Mouse (Mus musculus): ENCODE measurements around the gene Pkd1l2. TPM values are rescaled to one million over a fixed set of nuclear protein-coding genes. Genes with fewer than 3 reads are reported as not detected.
A peak's percentile ranks its signal among the peaks of the same experiment; 100 is the strongest.

Pkd1l2 gene
- polyA plus RNA-seq, 1 experiment from 2014 or later: 0.04 TPM

DNA sequence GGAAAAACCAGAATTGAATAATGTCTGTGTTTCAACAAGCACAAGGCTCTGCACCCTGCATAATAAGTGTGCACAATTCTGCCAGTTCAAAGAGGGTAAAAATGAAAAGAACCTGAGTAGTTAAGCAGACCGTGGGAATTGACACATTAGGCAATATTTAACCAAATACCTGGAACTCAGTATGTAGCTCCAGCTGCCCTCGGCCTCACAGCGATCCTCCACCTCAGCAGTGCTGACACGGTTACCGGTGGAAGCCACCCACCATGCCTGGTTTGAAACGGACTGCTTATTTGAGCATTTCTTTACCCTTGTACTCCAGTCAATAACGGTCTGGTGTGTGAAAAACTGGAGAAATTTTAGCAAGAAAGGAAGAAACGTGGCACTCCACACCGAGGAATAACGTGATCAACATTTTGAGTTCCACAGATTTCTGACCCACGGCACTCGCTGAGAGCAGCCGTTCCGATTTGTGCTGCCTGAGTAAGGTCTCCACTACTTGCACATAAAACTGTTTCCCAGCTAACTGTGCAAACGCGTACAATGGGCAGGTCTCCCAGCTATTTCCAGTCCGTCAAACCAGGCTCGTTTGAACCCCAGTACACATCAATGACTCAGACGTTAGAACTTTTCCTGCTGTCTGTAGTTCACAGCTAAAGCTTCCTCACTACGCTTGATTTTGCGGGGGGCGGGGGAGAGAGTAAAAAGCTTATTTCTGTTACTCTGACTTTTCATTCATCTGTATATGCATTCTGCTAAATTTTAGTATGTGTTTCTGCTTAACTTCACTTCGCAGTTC is 89.9 kb downstream of the Pkd1l2 start:
- 7% methylated on average over 23 of the region's 23 CpGs for WGBS
- peak overlapping the region; percentile 70 for H3K9ac ChIP-seq (replicated peaks; ENCODE audit: low read length)
- ATAC-seq (ENCODE audit: low FRiP score, low TSS enrichment): no peak
- peak overlapping the region; percentile 63 for H3K4me3 ChIP-seq (ENCODE audit: low read length)
- H3K27me3 ChIP-seq (ENCODE audit: insufficient read depth, low read length): no peaks in the 10 kb centered on the region
- peak overlapping the region; percentile 87 for H3K4me2 ChIP-seq (replicated peaks; ENCODE audit: low read depth, low read length)
- H3K36me3 ChIP-seq (ENCODE audit: insufficient read depth, low read length): peaks cover 5% of the 10 kb centered on the region; the same call in 1 of the 2 replicates
- H3K9me3 ChIP-seq (ENCODE audit: low read length): no peaks in the 10 kb centered on the region
- H3K4me1 ChIP-seq (ENCODE audit: insufficient read depth, low read length): peaks cover 9% of the 10 kb centered on the region; the same call in 1 of the 2 replicates
- peak overlapping the region; percentile 67 for H3K27ac ChIP-seq (ENCODE audit: low read length)

GRCm38 (mm10) chr8:116991241-116991640 is 91.0 kb downstream of the Pkd1l2 start:
- 0 out of 2 replicates have a peak overlapping the region, but pooled peaks have one; percentile 63 for H3K4me3 ChIP-seq (ENCODE audit: low read length)
- H3K27me3 ChIP-seq (ENCODE audit: insufficient read depth, low read length): no peaks in the 10 kb centered on the region
- no peak overlapping the region for H3K27ac ChIP-seq (ENCODE audit: low read length)
- H3K9me3 ChIP-seq (ENCODE audit: low read length): no peaks in the 10 kb centered on the region
- peak overlapping the region; percentile 87 for H3K4me2 ChIP-seq (replicated peaks; ENCODE audit: low read depth, low read length)
- no peak for ATAC-seq (ENCODE audit: low FRiP score, low TSS enrichment)
- no peak overlapping the region for H3K9ac ChIP-seq (replicated peaks; ENCODE audit: low read length)
- peaks cover 9% of the 10 kb centered on the region; the same call in 1 of the 2 replicates for H3K4me1 ChIP-seq (ENCODE audit: insufficient read depth, low read length)
- 84% methylated on average over 8 of the region's 8 CpGs for WGBS
- H3K36me3 ChIP-seq (ENCODE audit: insufficient read depth, low read length): peaks cover 11% of the 10 kb centered on the region; the same call in 1 of the 2 replicates

GRCm38 (mm10) chr8:116989842-116990241 is 92.4 kb downstream of the Pkd1l2 start:
- no peak for ATAC-seq (ENCODE audit: low FRiP score, low TSS enrichment)
- H3K27me3 ChIP-seq (ENCODE audit: insufficient read depth, low read length): no peaks in the 10 kb centered on the region
- H3K36me3 ChIP-seq (ENCODE audit: insufficient read depth, low read length): peaks cover 19% of the 10 kb centered on the region; the same call in 1 of the 2 replicates
- peaks cover 9% of the 10 kb centered on the region; the same call in 1 of the 2 replicates for H3K4me1 ChIP-seq (ENCODE audit: insufficient read depth, low read length)
- H3K9ac ChIP-seq (replicated peaks; ENCODE audit: low read length): no peak overlapping the region
- no peak overlapping the region for H3K4me2 ChIP-seq (replicated peaks; ENCODE audit: low read depth, low read length)
- no peak overlapping the region for H3K4me3 ChIP-seq (ENCODE audit: low read length)
- H3K9me3 ChIP-seq (ENCODE audit: low read length): no peaks in the 10 kb centered on the region
- 98% methylated on average over 3 of the region's 3 CpGs for WGBS
- no peak overlapping the region for H3K27ac ChIP-seq (ENCODE audit: low read length)

GRCm38 (mm10) chr8:116980117-116980516 is 102.1 kb downstream of the Pkd1l2 start:
- no peak for ATAC-seq (ENCODE audit: low FRiP score, low TSS enrichment)
- Histone ChIP-seq H3K4me3 (ENCODE audit: low read length) (no peak overlapping the region), H3K4me1 (ENCODE audit: insufficient read depth, low read length) (peaks cover 18% of the 10 kb centered on the region), H3K9me3 (ENCODE audit: low read length) (no peaks in the 10 kb centered on the region), H3K4me2 (replicated peaks; ENCODE audit: low read depth, low read length) (0 out of 2 replicates have a peak overlapping the region, but pooled peaks have one; percentile 16), H3K36me3 (ENCODE audit: insufficient read depth, low read length) (peaks cover 19% of the 10 kb centered on the region; the same call in 1 of the 2 replicates), H3K27ac (ENCODE audit: low read length) (0 out of 2 replicates have a peak overlapping the region, but pooled peaks have one; percentile 30), H3K27me3 (ENCODE audit: insufficient read depth, low read length) (no peaks in the 10 kb centered on the region), H3K9ac (replicated peaks; ENCODE audit: low read length) (no peak overlapping the region)
- 14% methylated on average over 4 of the region's 4 CpGs for WGBS

DNA sequence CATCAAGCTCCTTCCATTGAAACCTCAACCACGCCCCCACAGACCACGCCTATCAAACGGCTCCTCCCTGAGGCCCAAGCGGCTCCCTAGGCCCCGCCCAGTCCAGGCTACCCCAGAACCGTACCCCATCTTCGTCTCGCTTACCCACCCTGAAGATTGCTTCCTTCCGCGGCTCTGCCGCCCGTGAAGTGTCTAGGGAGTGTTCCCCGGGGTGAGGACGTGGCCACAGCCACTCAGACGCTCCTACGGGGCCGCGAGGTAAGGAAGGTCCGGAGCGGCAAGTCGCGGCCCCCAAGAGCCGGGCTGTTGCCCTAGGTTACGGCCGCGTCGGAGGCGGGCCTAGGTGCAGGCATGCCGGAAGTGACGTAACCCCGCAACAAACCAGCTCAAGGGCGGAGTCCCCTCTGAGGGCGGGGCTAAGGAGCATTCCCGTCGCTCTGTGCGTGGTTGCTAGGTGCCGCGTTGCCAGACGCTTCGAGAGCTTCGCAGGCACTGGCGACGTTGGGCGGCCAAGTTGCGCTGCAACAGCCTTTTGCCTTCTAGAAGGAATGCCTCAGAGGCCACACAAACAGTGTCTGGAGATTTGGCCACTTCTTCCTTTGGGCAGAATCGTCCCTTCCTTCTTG is 103.5 kb downstream of the Pkd1l2 start, which contains the start of gene 1700030J22Rik:
TSS of gene 1700030J22Rik (minus strand) at position 329 of the 626 bp plus-strand sequence.
- Histone ChIP-seq H3K4me1 (ENCODE audit: insufficient read depth, low read length) (peaks cover 18% of the 10 kb centered on the region), H3K9ac (replicated peaks; ENCODE audit: low read length) (peak within 1 kb of the TSS; percentile 58), H3K27me3 (ENCODE audit: insufficient read depth, low read length) (no peaks in the 10 kb centered on the region), H3K9me3 (ENCODE audit: low read length) (no peaks in the 10 kb centered on the region), H3K27ac (ENCODE audit: low read length) (peak within 1 kb of the TSS; percentile 20; the same call in 1 of the 2 replicates), H3K4me2 (replicated peaks; ENCODE audit: low read depth, low read length) (peak within 1 kb of the TSS; percentile 76), H3K36me3 (ENCODE audit: insufficient read depth, low read length) (peaks cover 14% of the 10 kb centered on the region; the same call in 1 of the 2 replicates), H3K4me3 (ENCODE audit: low read length) (peak within 1 kb of the TSS; percentile 85)
- ATAC-seq (ENCODE audit: low FRiP score, low TSS enrichment): peak; percentile 97
- under 1% methylated on average over 46 of the region's 46 CpGs for WGBS

GRCm38 (mm10) chr8:116978052-116978451 is 104.2 kb downstream of the Pkd1l2 start:
- 29% methylated on average over 8 of the region's 8 CpGs for WGBS
- H3K4me2 ChIP-seq (replicated peaks; ENCODE audit: low read depth, low read length): peak overlapping the region; percentile 76
- H3K4me3 ChIP-seq (ENCODE audit: low read length): peak overlapping the region; percentile 85
- H3K9ac ChIP-seq (replicated peaks; ENCODE audit: low read length): peak overlapping the region; percentile 55
- peaks cover 8% of the 10 kb centered on the region; the same call in 1 of the 2 replicates for H3K36me3 ChIP-seq (ENCODE audit: insufficient read depth, low read length)
- H3K9me3 ChIP-seq (ENCODE audit: low read length): no peaks in the 10 kb centered on the region
- H3K27me3 ChIP-seq (ENCODE audit: insufficient read depth, low read length): no peaks in the 10 kb centered on the region
- peaks cover 18% of the 10 kb centered on the region for H3K4me1 ChIP-seq (ENCODE audit: insufficient read depth, low read length)
- no peak for ATAC-seq (ENCODE audit: low FRiP score, low TSS enrichment)
- no peak overlapping the region for H3K27ac ChIP-seq (ENCODE audit: low read length)

DNA sequence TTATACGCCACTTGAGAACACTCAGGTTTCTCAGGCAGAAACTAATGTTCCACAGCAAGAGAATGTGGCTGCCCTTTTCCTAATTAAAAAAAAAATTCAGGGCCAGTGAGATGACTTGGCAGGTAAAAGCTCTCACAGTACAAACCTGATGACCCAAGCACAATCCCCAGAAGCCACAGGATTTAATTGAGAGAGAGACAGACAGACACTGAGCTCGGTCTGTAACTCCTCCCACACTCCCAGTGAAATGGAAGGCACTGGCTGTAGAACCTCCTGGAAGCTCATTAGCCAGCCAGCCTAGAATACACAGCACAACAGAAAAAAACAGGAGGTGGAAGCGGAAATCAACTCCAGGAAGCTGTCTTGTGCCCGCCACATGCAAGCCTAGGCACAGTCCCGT is 106.6 kb downstream of the Pkd1l2 start:
- Histone ChIP-seq H3K4me1 (ENCODE audit: insufficient read depth, low read length) (peaks cover 18% of the 10 kb centered on the region), H3K4me3 (ENCODE audit: low read length) (no peak overlapping the region), H3K9ac (replicated peaks; ENCODE audit: low read length) (peak overlapping the region; percentile 10; the same call in 1 of the 2 replicates), H3K27me3 (ENCODE audit: insufficient read depth, low read length) (no peaks in the 10 kb centered on the region), H3K9me3 (ENCODE audit: low read length) (no peaks in the 10 kb centered on the region), H3K27ac (ENCODE audit: low read length) (no peak overlapping the region), H3K4me2 (replicated peaks; ENCODE audit: low read depth, low read length) (peak overlapping the region; percentile 17), H3K36me3 (ENCODE audit: insufficient read depth, low read length) (no peaks in the 10 kb centered on the region)
- WGBS: 39% methylated on average over 5 of the region's 5 CpGs
- no peak for ATAC-seq (ENCODE audit: low FRiP score, low TSS enrichment)

DNA sequence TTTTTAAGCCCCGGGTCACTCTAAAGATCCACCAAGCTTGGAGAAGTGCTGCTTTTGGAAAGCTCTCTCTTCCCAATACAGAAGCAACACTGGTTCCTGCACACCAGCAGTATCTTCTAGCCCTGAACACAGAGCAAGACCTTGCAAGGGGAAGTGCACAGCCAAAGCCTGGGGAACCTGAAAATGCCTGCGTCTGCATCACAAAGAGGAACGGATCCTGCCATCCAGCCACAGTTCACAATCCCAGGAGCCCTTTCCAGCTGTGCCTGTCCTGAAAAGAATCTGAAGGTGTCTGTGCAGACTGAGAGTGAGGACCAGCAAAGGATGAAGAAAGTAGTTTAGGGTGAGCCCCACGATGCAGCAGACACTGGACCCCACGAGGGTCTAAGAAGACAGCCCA is 107.2 kb downstream of the Pkd1l2 start:
- H3K36me3 ChIP-seq (ENCODE audit: insufficient read depth, low read length): no peaks in the 10 kb centered on the region
- H3K9ac ChIP-seq (replicated peaks; ENCODE audit: low read length): 0 out of 2 replicates have a peak overlapping the region, but pooled peaks have one; percentile 10
- no peak for ATAC-seq (ENCODE audit: low FRiP score, low TSS enrichment)
- no peaks in the 10 kb centered on the region for H3K9me3 ChIP-seq (ENCODE audit: low read length)
- WGBS: 39% methylated on average over 5 of the region's 5 CpGs
- no peak overlapping the region for H3K4me3 ChIP-seq (ENCODE audit: low read length)
- peak overlapping the region; percentile 17; the same call in 1 of the 2 replicates for H3K4me2 ChIP-seq (replicated peaks; ENCODE audit: low read depth, low read length)
- H3K27ac ChIP-seq (ENCODE audit: low read length): no peak overlapping the region
- peaks cover 17% of the 10 kb centered on the region for H3K4me1 ChIP-seq (ENCODE audit: insufficient read depth, low read length)
- H3K27me3 ChIP-seq (ENCODE audit: insufficient read depth, low read length): no peaks in the 10 kb centered on the region

GRCm38 (mm10) chr8:116969531-116969930 is 112.7 kb downstream of the Pkd1l2 start:
- Histone ChIP-seq H3K27ac (ENCODE audit: low read length) (no peak overlapping the region), H3K9me3 (ENCODE audit: low read length) (no peaks in the 10 kb centered on the region), H3K4me1 (ENCODE audit: insufficient read depth, low read length) (no peaks in the 10 kb centered on the region), H3K36me3 (ENCODE audit: insufficient read depth, low read length) (no peaks in the 10 kb centered on the region), H3K4me2 (replicated peaks; ENCODE audit: low read depth, low read length) (no peak overlapping the region), H3K9ac (replicated peaks; ENCODE audit: low read length) (no peak overlapping the region), H3K4me3 (ENCODE audit: low read length) (no peak overlapping the region), H3K27me3 (ENCODE audit: insufficient read depth, low read length) (no peaks in the 10 kb centered on the region)
- no peak for ATAC-seq (ENCODE audit: low FRiP score, low TSS enrichment)
- WGBS: 82% methylated on average over 6 of the region's 6 CpGs
